Mouse (Mus musculus) CH12.LX (cell line): ENCODE results near the gene Hip1. TPM values are rescaled to one million over a fixed set of nuclear protein-coding genes. Genes with fewer than 3 reads are reported as not detected.

Experiments
- DNase-seq: peaks from one replicate; pipeline ENCODE4 v3.0.0-alpha.2; 2013; ENCODE audit errors: extremely low read depth
- H3K27ac ChIP-seq: 2 replicates; pipeline ENCODE4 v1.5.1; 2012; ENCODE audit warnings: low read depth, mild to moderate bottlenecking, control low read depth, moderate library complexity; ENCODE audit not compliant: insufficient read depth
- H3K27me3 ChIP-seq: replicated peaks from 2 replicates; pipeline ENCODE3; 2012; ENCODE audit warnings: inconsistent platforms
- H3K36me3 ChIP-seq, 2 experiments: replicated peaks in 1 of 2; 2 replicates each; pipeline versions ENCODE3 to v1.6.1; 2012; ENCODE audit warnings: inconsistent platforms in 1 of 2, low read length in 1 of 2, mild to moderate bottlenecking in 1 of 2, mixed read lengths in 1 of 2, moderate library complexity in 1 of 2; ENCODE audit not compliant: control insufficient read depth in 1 of 2, insufficient read depth in 1 of 2
- H3K4me1 ChIP-seq, 2 experiments: 2 replicates each; pipeline ENCODE4 v1.6.1; 2012; ENCODE audit warnings: inconsistent platforms in 1 of 2, moderate library complexity in 1 of 2; ENCODE audit not compliant: insufficient read depth in 2 of 2, control insufficient read depth in 1 of 2
- H3K4me2 ChIP-seq: 2 replicates; pipeline ENCODE4 v1.6.1; 2012; ENCODE audit warnings: low read depth, mild to moderate bottlenecking, control low read depth; ENCODE audit not compliant: poor library complexity, insufficient read depth, severe bottlenecking
- H3K4me3 ChIP-seq, 3 experiments: fragments of 150-350 bp in 1 of 3; sonication (generic) in 1 of 3; replicated peaks in 1 of 3; 2 replicates each; pipeline versions ENCODE3 to v1.5.1; 2011 to 2012; ENCODE audit warnings: low read depth in 2 of 3, low read length in 2 of 3, mild to moderate bottlenecking in 2 of 3, moderate library complexity in 2 of 3, control low read depth in 1 of 3, improper control_type of control experiment in 1 of 3, inconsistent platforms in 1 of 3, mixed read lengths in 1 of 3; ENCODE audit not compliant: poor library complexity in 1 of 3
- H3K79me2 ChIP-seq: replicated peaks from 2 replicates; pipeline ENCODE4 v1.6.1; 2012; ENCODE audit warnings: mild to moderate bottlenecking, moderate library complexity; ENCODE audit not compliant: control insufficient read depth, poor library complexity, insufficient read depth, severe bottlenecking; ENCODE audit errors: extremely low read depth
- H3K9ac ChIP-seq: 2 replicates; pipeline ENCODE4 v1.6.1; 2012; ENCODE audit warnings: low read depth, mild to moderate bottlenecking, control low read depth, moderate library complexity; ENCODE audit not compliant: insufficient read depth
- H3K9me3 ChIP-seq: replicated peaks from 2 replicates; pipeline ENCODE3; 2012; ENCODE audit warnings: low read length, inconsistent platforms, mixed read lengths
- CHD2 ChIP-seq: IDR thresholded peaks from 2 replicates; pipeline ENCODE4 v1.6.1; 2011; ENCODE audit warnings: low read length, improper control_type of control experiment
- ELF1 ChIP-seq: IDR thresholded peaks from 2 replicates; pipeline ENCODE4 v1.6.1; 2014; ENCODE audit warnings: low read depth, mild to moderate bottlenecking, inconsistent platforms, low read length, improper control_type of control experiment
- IRF4 ChIP-seq: IDR thresholded peaks from 2 replicates; pipeline ENCODE4 v1.6.1; 2014; ENCODE audit warnings: low read depth, mild to moderate bottlenecking, inconsistent platforms, low read length, improper control_type of control experiment
- KAT2A ChIP-seq: IDR thresholded peaks from 2 replicates; pipeline ENCODE4 v1.6.1; 2012; ENCODE audit warnings: low read length, improper control_type of control experiment, inconsistent platforms; ENCODE audit not compliant: insufficient replicate concordance
- MAFK ChIP-seq: IDR thresholded peaks from 2 replicates; pipeline ENCODE4 v1.6.1; 2011; ENCODE audit warnings: low read length, improper control_type of control experiment; ENCODE audit not compliant: insufficient replicate concordance
- MEF2A ChIP-seq: IDR thresholded peaks from 2 replicates; pipeline ENCODE4 v1.6.1; 2014; ENCODE audit warnings: low read depth, mild to moderate bottlenecking, inconsistent platforms, low read length, improper control_type of control experiment, borderline replicate concordance
- MXI1 ChIP-seq: IDR thresholded peaks from 2 replicates; pipeline ENCODE4 v1.6.1; 2011; ENCODE audit warnings: mild to moderate bottlenecking, low read depth, low read length, improper control_type of control experiment
- NRF1 ChIP-seq: IDR thresholded peaks from 2 replicates; pipeline ENCODE4 v1.6.1; 2014; ENCODE audit warnings: low read depth, mild to moderate bottlenecking, inconsistent platforms, low read length, improper control_type of control experiment, moderate library complexity
- PAX5 ChIP-seq: IDR thresholded peaks from 2 replicates; pipeline ENCODE4 v1.6.1; 2012; ENCODE audit warnings: low read length, inconsistent platforms, mixed read lengths
- POLR2AphosphoS2 ChIP-seq: IDR thresholded peaks from 2 replicates; pipeline ENCODE4 v1.6.1; 2011; ENCODE audit warnings: low read depth, low read length, improper control_type of control experiment
- SMC3 ChIP-seq: IDR thresholded peaks from 2 replicates; pipeline ENCODE4 v1.6.1; 2011; ENCODE audit warnings: low read depth, low read length, improper control_type of control experiment
- TCF12 ChIP-seq: IDR thresholded peaks from 2 replicates; pipeline ENCODE4 v1.6.1; 2014; ENCODE audit warnings: low read depth, mild to moderate bottlenecking, inconsistent platforms, low read length, improper control_type of control experiment
- UBTF ChIP-seq: IDR thresholded peaks from 2 replicates; pipeline ENCODE4 v1.6.1; 2012; ENCODE audit warnings: low read depth, mild to moderate bottlenecking, inconsistent platforms, low read length, improper control_type of control experiment, moderate library complexity
- USF1 ChIP-seq: IDR thresholded peaks from 2 replicates; pipeline ENCODE4 v1.6.1; 2014; ENCODE audit warnings: low read depth, mild to moderate bottlenecking, inconsistent platforms, low read length, improper control_type of control experiment
- USF2 ChIP-seq: conservative IDR thresholded peaks from 2 replicates; pipeline ENCODE4 v1.6.1; 2011; ENCODE audit warnings: low read depth, low read length, improper control_type of control experiment
- ZC3H11A ChIP-seq: IDR thresholded peaks from 2 replicates; pipeline ENCODE4 v1.6.1; 2012; ENCODE audit warnings: low read depth, mild to moderate bottlenecking, inconsistent platforms, low read length, improper control_type of control experiment
- ZKSCAN1 ChIP-seq: IDR thresholded peaks from 2 replicates; pipeline ENCODE4 v1.6.1; 2012; ENCODE audit warnings: low read depth, inconsistent platforms, low read length, improper control_type of control experiment, borderline replicate concordance
- ZMIZ1 ChIP-seq: IDR thresholded peaks from 2 replicates; pipeline ENCODE4 v1.6.1; 2012; ENCODE audit warnings: low read depth, mild to moderate bottlenecking, inconsistent platforms, low read length, improper control_type of control experiment
- ZNF384 ChIP-seq: IDR thresholded peaks from 2 replicates; pipeline ENCODE4 v1.6.1; 2012; ENCODE audit warnings: low read depth, low read length, improper control_type of control experiment, inconsistent platforms
- dilution Hi-C: fragments of 300-500 bp; cut with MboI; formaldehyde crosslinking; loops from 2 replicates; pipeline ENCODE4 v1.14.3; 2020; ENCODE audit warnings: low sequenced_read_pairs; ENCODE audit not compliant: extremely low pct_unique_long_range_greater_than_20kb, extremely low pct_ligation_motif_present
- in situ Hi-C: fragments of 300-500 bp; cut with MboI; formaldehyde crosslinking; loops from 3 replicates; pipeline ENCODE4 v1.14.3; 2019; ENCODE audit warnings: low sequenced_read_pairs, low pct_ligation_motif_present, low pct_unique_long_range_greater_than_20kb, mixed read lengths
- polyA plus RNA-seq: library from polyadenylated mRNA; unstranded; fragments of >175 nt; gene quantifications from 2 replicates; pipeline ENCODE4 v1.2.1, GENCODE M21; 2012; ENCODE audit warnings: low read depth; ENCODE audit not compliant: insufficient read length
- total RNA-seq, 2 experiments: library from RNA; depleted of rRNA; stranded (reverse); fragments of 300-350 nt in 1 of 2; fragments of >200 nt in 1 of 2; gene quantifications; 2 replicates each; pipeline ENCODE4 v1.2.3; 2012 to 2014

Gene Hip1
- total and polyA plus RNA-seq, 3 experiments: 2.2 to 6.4 (median 3.4) TPM

DNA sequence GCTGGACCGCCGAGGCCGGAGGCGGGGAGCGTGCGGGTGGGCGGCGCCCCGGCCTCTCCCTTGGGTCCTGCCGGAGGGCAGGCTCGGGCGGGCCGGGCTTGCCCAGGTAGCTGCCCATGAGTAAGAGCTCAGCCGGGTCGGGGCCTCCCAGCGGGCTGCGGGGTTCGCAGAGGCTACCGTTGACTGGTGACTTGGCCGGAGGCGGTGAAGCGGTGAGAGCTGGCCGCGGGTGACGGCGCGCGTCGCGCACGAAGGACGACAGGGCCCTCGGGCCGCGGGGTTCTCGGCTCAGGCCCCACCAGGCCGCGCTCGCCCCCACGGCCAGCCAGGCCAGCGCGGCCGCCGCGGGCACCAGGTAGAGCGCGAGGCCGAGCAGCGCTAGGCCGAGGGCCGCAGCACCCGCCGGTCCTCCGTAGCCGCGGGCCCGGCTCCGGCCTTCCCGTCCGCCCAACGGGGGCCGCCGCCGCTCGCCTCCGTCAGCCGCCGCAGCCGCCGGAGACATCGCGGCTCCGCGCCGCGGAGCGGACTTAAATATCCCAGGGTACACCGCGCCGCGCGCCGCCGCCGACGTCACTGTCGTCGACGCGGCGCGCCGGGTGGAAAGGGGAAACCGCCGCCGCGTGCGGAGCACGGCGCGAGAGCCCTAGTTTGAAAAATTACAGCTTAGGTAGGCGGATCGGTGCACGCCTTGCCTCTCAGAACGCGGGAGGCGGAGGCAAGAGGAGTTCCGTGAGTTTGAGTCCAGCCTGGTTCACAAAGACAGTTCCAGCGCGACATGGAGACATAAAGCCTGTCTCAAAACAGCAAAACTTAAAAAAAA lies 150.7 kb downstream of the Hip1 start, which contains the start of gene Pom121 (continued):
- TF ChIP-seq NRF1: 0 out of 2 replicates have a peak, but pooled peaks have one; percentile 44
- peak; percentile 71; the same call in 1 of the 2 replicates for TF ChIP-seq ZMIZ1
- TF ChIP-seq IRF4: peak; percentile 57; the same call in 1 of the 2 replicates
- no peak for TF ChIP-seq ZC3H11A
- no peak for TF ChIP-seq USF2
- no peak for TF ChIP-seq SMC3
- peak; percentile 79 for TF ChIP-seq ELF1
- no peak for TF ChIP-seq ZKSCAN1
- TF ChIP-seq PAX5: no peak
- peak; percentile 72; the same call in 1 of the 2 replicates for TF ChIP-seq TCF12
- TF ChIP-seq POLR2AphosphoS2: no peak
- no peak for TF ChIP-seq CHD2
- TF ChIP-seq ZNF384: peak; percentile 42; the same call in 1 of the 2 replicates
- TF ChIP-seq MXI1: peak; percentile 93
- no peak for TF ChIP-seq USF1
- TF ChIP-seq MEF2A: peak; percentile 66; the same call in 1 of the 2 replicates

DNA sequence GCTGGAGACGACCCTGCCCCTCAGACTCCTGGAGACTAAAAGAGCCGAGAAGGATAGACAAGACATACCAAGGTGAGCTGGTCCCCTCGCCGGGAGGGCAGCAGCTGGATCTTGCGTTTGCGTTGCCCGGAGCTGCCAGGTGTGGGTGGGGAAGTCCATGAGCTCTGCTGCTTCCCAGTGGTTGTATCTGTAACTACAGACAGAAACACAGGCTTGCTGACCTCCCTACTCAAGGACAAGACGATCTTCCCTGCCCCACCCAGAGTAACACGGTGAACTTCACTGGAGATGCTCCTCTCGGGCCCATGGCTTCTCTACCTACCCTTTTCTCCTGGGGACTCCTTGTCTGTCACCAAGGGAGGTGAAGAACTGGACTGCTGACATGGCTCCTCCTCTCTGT lies 161.1 kb downstream of the Hip1 start:
- Histone ChIP-seq H3K79me2 (no peaks in the 10 kb centered on the region), H3K27ac (no peak overlapping the region), H3K36me3 (peaks cover 85 to 94% of the 10 kb centered on the region in 2 experiments), H3K4me3 (no peak overlapping the region), H3K4me1 (no peaks in the 10 kb centered on the region), H3K4me2 (no peak overlapping the region), H3K9ac (no peak overlapping the region), H3K27me3 (no peaks in the 10 kb centered on the region), H3K9me3 (no peaks in the 10 kb centered on the region)
- in situ Hi-C loops (no loop called here), dilution Hi-C loops (no loop called here)
- DNase-seq: no peak
- no peak for TF ChIP-seq UBTF
- TF ChIP-seq MAFK: no peak
- no peak for TF ChIP-seq KAT2A
- TF ChIP-seq IRF4: no peak
- no peak for TF ChIP-seq USF1
- TF ChIP-seq TCF12: no peak
- TF ChIP-seq, all 38 proteins: peak for 0
